Mouse (Mus musculus) embryonic fibroblast, embryonic 13.5 days (primary cell): ENCODE results near the gene Slc44a1.

Experiments used
- CTCF ChIP-seq: IDR thresholded peaks from 2 replicates; pipeline ENCODE4 v1.5.1; 2011; ENCODE audit warnings: mild to moderate bottlenecking, control low read depth, low read length, moderate library complexity, borderline replicate concordance; ENCODE audit not compliant: insufficient read depth
- POLR2A ChIP-seq: IDR thresholded peaks from 2 replicates; pipeline ENCODE4 v1.6.1; 2011; ENCODE audit warnings: low read depth, mild to moderate bottlenecking, control low read depth, low read length, moderate library complexity

DNA sequence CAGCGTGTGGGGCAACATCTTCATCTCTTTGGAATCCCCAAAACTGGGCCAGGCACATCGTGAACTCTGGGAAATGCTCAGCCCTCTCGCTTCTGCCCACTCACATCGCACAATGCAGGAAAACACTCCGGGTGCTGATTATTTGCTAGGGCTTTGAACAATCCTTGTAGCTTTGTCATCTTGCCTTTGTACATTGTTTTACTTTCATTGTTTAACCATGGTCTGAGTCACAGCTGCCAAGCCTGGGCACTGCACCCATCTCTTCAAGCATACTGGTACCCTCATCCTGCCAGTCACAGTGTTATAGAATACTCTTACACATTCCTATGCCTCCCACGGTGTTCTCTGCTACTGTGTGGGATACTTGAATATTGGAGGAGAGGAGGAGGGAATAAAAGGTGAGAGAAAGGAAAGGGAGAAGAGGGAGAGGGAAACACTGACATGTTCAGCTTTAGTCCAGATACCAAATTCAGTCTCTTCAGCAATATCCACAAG lies 35.7 kb upstream of the Slc44a1 start:
- TF ChIP-seq CTCF: no peak
- no peak for TF ChIP-seq POLR2A
